Mouse (Mus musculus): Measurements from ENCODE around the gene 1110008P14Rik. TPM values are rescaled to one million over a fixed set of nuclear protein-coding genes. Genes with fewer than 3 reads are reported as not detected.
A peak's percentile ranks its signal among the peaks of the same experiment; 100 is the strongest.

Gene 1110008P14Rik
- polyA plus RNA-seq, 1 experiment = 338 TPM

DNA sequence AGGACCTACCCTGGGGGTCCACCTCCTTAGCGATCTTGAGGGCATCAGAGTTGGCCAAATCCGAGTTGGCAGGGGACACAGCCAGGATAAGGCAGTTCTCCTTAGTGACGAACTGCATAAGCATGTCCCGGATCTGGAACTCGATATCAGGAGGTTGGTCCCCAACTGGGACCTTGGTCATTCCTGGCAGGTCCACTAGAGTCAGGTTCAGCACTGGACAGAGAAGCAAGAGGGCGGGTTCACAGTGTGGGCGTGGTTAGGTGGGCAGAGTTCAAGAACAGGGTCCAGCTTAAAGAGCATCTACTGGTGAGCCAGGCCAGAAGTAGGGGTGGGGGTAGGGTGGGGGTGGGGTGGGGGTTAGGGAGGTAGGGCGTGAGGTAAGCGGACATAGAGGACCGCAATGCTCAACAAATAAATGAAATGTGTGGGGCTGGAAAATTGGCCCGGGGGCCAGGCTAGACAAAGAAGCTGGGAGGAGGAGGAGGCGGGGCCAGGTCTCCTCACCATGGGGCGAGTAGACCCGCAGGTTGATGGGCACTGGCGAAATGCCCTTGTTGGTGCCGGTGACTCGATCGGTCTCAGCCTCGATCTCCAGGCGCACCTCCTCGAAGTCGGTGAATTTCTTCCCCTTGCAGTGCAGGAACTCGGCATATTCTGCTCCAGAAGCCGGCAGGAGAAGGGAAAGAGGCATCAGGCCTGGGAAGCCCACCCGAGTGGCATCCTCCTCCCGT is 41.7 kb downstream of the 1110008P14Rik start:
- peak in 1 of 2 experiments; percentile 49 for DNase-seq
- WGBS = 32% methylated on average over 26 of the region's 26 CpGs
- Histone ChIP-seq H3K27ac (ENCODE audit: insufficient read depth, low read length) (peak overlapping the region; percentile 92), H3K4me3 (replicated peaks; ENCODE audit: insufficient read depth, low read depth, low read length) (no peak overlapping the region), H3K27me3 (ENCODE audit: control insufficient read depth, insufficient read depth, low read length) (no peaks in the 10 kb centered on the region), H3K4me1 (ENCODE audit: control insufficient read depth, insufficient read depth, low read length) (peaks cover 61% of the 10 kb centered on the region)
- TF ChIP-seq CTCF (IDR thresholded peaks at IDR 0.05; ENCODE audit: borderline replicate concordance, insufficient read depth, low read depth, low read length) = no peak
- TF ChIP-seq POLR2A (IDR thresholded peaks at IDR 0.05; ENCODE audit: borderline replicate concordance, insufficient read depth, low read length) = no peak

DNA sequence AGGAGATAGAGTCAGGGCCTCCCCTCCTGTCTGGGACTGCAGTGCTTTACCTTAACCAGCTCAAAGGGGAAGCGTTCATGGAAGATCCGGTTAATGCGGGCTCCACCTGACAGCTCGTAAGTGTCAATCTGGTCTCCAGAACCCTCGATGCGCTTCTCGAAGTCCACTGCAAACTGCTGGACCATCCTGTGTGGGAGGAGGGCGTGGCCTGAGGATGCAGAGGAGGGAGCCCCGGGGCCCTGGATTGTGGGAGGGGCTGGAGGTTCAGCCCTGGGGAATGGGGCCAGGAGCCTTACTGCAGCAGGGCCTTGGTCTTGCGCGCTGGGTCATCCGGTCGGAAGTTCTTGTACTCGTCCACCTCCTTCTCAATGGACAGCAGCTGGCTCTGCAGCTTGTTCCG is 45.9 kb downstream of the 1110008P14Rik start:
- 56% methylated on average over 15 of the region's 15 CpGs for WGBS
- Histone ChIP-seq H3K27ac (ENCODE audit: insufficient read depth, low read length) (no peak overlapping the region), H3K27me3 (ENCODE audit: control insufficient read depth, insufficient read depth, low read length) (no peaks in the 10 kb centered on the region), H3K4me3 (replicated peaks; ENCODE audit: insufficient read depth, low read depth, low read length) (no peak overlapping the region), H3K4me1 (ENCODE audit: control insufficient read depth, insufficient read depth, low read length) (peaks cover 41% of the 10 kb centered on the region)
- no peak for DNase-seq
- TF ChIP-seq POLR2A (IDR thresholded peaks at IDR 0.05; ENCODE audit: borderline replicate concordance, insufficient read depth, low read length) = no peak
- TF ChIP-seq CTCF (IDR thresholded peaks at IDR 0.05; ENCODE audit: borderline replicate concordance, insufficient read depth, low read depth, low read length) = no peak

DNA sequence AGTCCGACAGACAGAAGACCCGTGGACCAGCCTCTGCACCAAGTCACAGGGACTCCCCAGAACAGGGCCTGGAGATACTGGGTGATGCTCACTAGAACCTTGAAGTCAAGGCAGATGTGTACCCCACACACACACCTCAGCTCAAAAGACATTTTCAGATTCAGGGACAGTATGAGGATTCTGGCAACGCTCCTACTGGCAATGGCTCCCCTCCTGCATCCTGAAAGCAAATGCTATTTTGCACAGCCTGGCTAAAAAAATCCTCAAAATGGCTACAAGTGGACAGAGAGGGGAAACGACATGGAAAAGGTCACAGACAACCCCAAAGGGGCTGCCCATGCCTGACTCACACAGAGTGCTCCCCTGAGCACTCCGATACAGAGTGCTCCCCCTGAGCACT is 49.6 kb downstream of the 1110008P14Rik start:
- WGBS = 27% methylated on average over 5 of the region's 5 CpGs
- TF ChIP-seq POLR2A (IDR thresholded peaks at IDR 0.05; ENCODE audit: borderline replicate concordance, insufficient read depth, low read length) = no peak
- TF ChIP-seq CTCF (IDR thresholded peaks at IDR 0.05; ENCODE audit: borderline replicate concordance, insufficient read depth, low read depth, low read length) = no peak
- H3K4me1 ChIP-seq (ENCODE audit: control insufficient read depth, insufficient read depth, low read length) = peaks cover 47% of the 10 kb centered on the region

DNA sequence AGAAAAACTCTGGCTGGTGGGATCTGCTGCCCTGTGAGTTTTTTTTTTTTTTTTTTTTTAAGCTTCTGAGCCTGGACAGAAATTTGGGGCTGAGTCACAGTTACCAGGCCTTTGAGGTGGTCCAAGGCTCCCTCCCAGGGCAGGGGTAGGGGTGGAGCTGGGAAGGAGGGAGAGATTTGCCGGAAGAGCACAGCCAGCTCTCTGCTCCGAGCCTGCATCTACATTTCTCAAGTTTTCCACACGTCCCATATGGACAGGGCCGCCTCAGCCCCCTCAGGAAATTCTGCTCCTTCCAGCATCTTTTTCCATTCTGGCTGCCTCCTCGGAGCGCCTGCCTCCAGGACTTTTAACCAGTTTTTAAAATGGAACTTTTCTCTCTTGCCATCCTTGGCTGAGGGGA is 52.2 kb downstream of the 1110008P14Rik start:
- H3K27ac ChIP-seq (ENCODE audit: insufficient read depth, low read length) = peak overlapping the region; percentile 70; the same call in 1 of the 2 replicates
- no peaks in the 10 kb centered on the region for H3K27me3 ChIP-seq (ENCODE audit: control insufficient read depth, insufficient read depth, low read length)
- TF ChIP-seq POLR2A (IDR thresholded peaks at IDR 0.05; ENCODE audit: borderline replicate concordance, insufficient read depth, low read length) = no peak
- no peak for TF ChIP-seq CTCF (IDR thresholded peaks at IDR 0.05; ENCODE audit: borderline replicate concordance, insufficient read depth, low read depth, low read length)
- peaks cover 42% of the 10 kb centered on the region for H3K4me1 ChIP-seq (ENCODE audit: control insufficient read depth, insufficient read depth, low read length)
- H3K4me3 ChIP-seq (replicated peaks; ENCODE audit: insufficient read depth, low read depth, low read length) = no peak overlapping the region
- 47% methylated on average over 6 of the region's 6 CpGs for WGBS
- DNase-seq = no peak

More for the DNA sequence above, 49.6 kb downstream of the 1110008P14Rik start:
- DNase-seq = peak in 1 of 2 experiments; percentile 56
- Histone ChIP-seq H3K4me3 (replicated peaks; ENCODE audit: insufficient read depth, low read depth, low read length) (no peak overlapping the region), H3K27me3 (ENCODE audit: control insufficient read depth, insufficient read depth, low read length) (no peaks in the 10 kb centered on the region), H3K27ac (ENCODE audit: insufficient read depth, low read length) (peak overlapping the region; percentile 62)

DNA sequence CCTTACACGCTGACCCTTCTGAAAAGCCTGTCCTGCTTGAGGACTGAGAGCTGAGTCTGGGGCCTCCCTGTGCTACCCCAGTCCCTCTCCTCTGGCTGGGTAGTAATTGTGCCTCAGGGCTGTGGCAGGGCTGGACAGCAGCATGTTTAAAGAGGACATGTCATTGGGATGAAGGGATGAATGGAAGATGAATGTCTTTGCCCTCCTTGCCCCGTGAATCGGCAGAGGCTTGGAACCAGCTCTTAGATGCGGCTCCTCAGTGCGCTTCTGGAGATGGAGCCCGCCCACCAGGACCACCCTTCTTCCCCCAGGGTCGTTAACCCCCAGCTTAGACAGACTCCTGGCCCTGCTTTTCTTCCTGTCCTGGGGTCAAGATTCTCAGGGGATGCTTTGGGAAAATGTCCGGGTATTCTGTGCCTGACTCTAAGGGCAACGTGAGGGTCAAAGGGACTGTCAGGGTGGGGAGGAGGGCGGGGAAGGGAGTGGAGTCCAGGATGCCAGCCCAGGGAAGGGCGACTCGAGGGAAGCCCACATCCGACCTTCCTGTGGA is 52.8 kb downstream of the 1110008P14Rik start:
- peaks cover 42% of the 10 kb centered on the region for H3K4me1 ChIP-seq (ENCODE audit: control insufficient read depth, insufficient read depth, low read length)
- peak overlapping the region; percentile 70 for H3K27ac ChIP-seq (ENCODE audit: insufficient read depth, low read length)
- DNase-seq = no peak
- no peaks in the 10 kb centered on the region for H3K27me3 ChIP-seq (ENCODE audit: control insufficient read depth, insufficient read depth, low read length)
- TF ChIP-seq CTCF (IDR thresholded peaks at IDR 0.05; ENCODE audit: borderline replicate concordance, insufficient read depth, low read depth, low read length) (no peak), POLR2A (IDR thresholded peaks at IDR 0.05; ENCODE audit: borderline replicate concordance, insufficient read depth, low read length) (no peak)
- 47% methylated on average over 13 of the region's 13 CpGs for WGBS
- no peak overlapping the region for H3K4me3 ChIP-seq (replicated peaks; ENCODE audit: insufficient read depth, low read depth, low read length)

DNA sequence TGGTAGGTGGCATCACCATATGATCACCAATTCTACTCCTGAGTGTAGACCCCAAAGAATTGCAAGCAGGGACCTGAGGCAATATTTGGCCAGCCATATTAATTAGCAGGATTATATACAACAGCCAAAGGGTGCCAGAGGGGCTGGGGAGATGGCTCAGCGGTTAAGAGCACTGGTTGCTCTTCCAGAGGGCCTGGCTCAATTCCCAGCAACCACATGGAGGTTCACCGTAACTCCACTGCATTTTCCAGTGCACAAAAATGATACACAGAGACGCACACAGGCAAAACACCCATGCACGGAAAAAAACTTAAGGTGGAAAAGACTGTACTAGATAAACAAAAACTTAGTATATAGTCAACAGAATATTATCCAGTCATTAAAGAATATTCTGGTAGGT is 54.5 kb downstream of the 1110008P14Rik start:
- no peak overlapping the region for H3K4me3 ChIP-seq (replicated peaks; ENCODE audit: insufficient read depth, low read depth, low read length)
- H3K27ac ChIP-seq (ENCODE audit: insufficient read depth, low read length) = peak overlapping the region; percentile 10; the same call in 1 of the 2 replicates
- DNase-seq = peak in 1 of 2 experiments; percentile 53
- 7% methylated on average over 4 of the region's 4 CpGs for WGBS
- TF ChIP-seq POLR2A (IDR thresholded peaks at IDR 0.05; ENCODE audit: borderline replicate concordance, insufficient read depth, low read length) (no peak), CTCF (IDR thresholded peaks at IDR 0.05; ENCODE audit: borderline replicate concordance, insufficient read depth, low read depth, low read length) (no peak)
- H3K27me3 ChIP-seq (ENCODE audit: control insufficient read depth, insufficient read depth, low read length) = no peaks in the 10 kb centered on the region
- H3K4me1 ChIP-seq (ENCODE audit: control insufficient read depth, insufficient read depth, low read length) = peaks cover 36% of the 10 kb centered on the region

Other genes starting within 250 kb of the 1110008P14Rik start
- 88.9 and 95.6 TPM in 2 replicates for gene Prrc2b, start 230.9 kb downstream of the 1110008P14Rik start, polyA plus RNA-seq (2012; rRNA removed)
- 23.1 and 23.9 TPM in 2 replicates for gene Pomt1, start 145.3 kb downstream of the 1110008P14Rik start, polyA plus RNA-seq (2012; rRNA removed)
- gene Uck1, start 121.8 kb downstream of the 1110008P14Rik start, polyA plus RNA-seq (2012; rRNA removed) = 72.0 and 74.4 TPM in 2 replicates
- gene Golga2, start 94.6 kb downstream of the 1110008P14Rik start, polyA plus RNA-seq (2012; rRNA removed) = 74.0 TPM in 2 replicates
- gene Swi5, start 93.9 kb downstream of the 1110008P14Rik start, polyA plus RNA-seq (2012; rRNA removed) = 242 and 270 TPM in 2 replicates
- 159 and 176 TPM in 2 replicates for gene Ciz1, start 29.6 kb downstream of the 1110008P14Rik start, polyA plus RNA-seq (2012; rRNA removed)
- 1,410 and 1,576 TPM in 2 replicates for gene Dnm1, start 28.6 kb downstream of the 1110008P14Rik start, polyA plus RNA-seq (2012; rRNA removed)
- gene Lcn2, start 6.3 kb upstream of the 1110008P14Rik start, polyA plus RNA-seq (2012; rRNA removed) = 0.48 and 1.0 TPM in 2 replicates
- gene Ptges2, start 14.0 kb upstream of the 1110008P14Rik start, polyA plus RNA-seq (2012; rRNA removed) = 60.9 and 61.1 TPM in 2 replicates
- 3.3 TPM in 2 replicates for gene Naif1, start 68.5 kb upstream of the 1110008P14Rik start, polyA plus RNA-seq (2012; rRNA removed)
- gene Slc25a25, start 69.5 kb upstream of the 1110008P14Rik start, polyA plus RNA-seq (2012; rRNA removed) = 67.0 and 76.2 TPM in 2 replicates
- gene Fam102a, start 153.4 kb upstream of the 1110008P14Rik start, polyA plus RNA-seq (2012; rRNA removed) = 38.1 and 40.2 TPM in 2 replicates
- gene Dpm2, start 188.9 kb upstream of the 1110008P14Rik start, polyA plus RNA-seq (2012; rRNA removed) = 131 and 137 TPM in 2 replicates
- 25.2 and 28.4 TPM in 2 replicates for gene Pip5kl1, start 192.9 kb upstream of the 1110008P14Rik start, polyA plus RNA-seq (2012; rRNA removed)
- 0.59 and 0.60 TPM in 2 replicates for gene 9430097D07Rik, start 193.7 kb upstream of the 1110008P14Rik start, polyA plus RNA-seq (2012; rRNA removed)
- gene St6galnac4, start 205.2 kb upstream of the 1110008P14Rik start, polyA plus RNA-seq (2012; rRNA removed) = 91.4 and 101 TPM in 2 replicates
- 89.5 TPM in 2 replicates for gene St6galnac6, start 217.8 kb upstream of the 1110008P14Rik start, polyA plus RNA-seq (2012; rRNA removed)
- gene Ak1, start 239.8 kb upstream of the 1110008P14Rik start, polyA plus RNA-seq (2012; rRNA removed) = 127 and 132 TPM in 2 replicates

Data from cerebellum, adult 2 months (tissue).